Mouse (Mus musculus) midbrain, postnatal 0 days (tissue): Measurements from ENCODE around the gene Wnt5b. TPM values are rescaled to one million over a fixed set of nuclear protein-coding genes. Genes with fewer than 3 reads are reported as not detected.

Experiments used
- ATAC-seq: fragments of 200-750 bp; cut with Nextera tagmentation; 2 replicates; pipeline ENCODE4 v1.8.0; 2017; ENCODE audit warnings: moderate number of reproducible peaks, mild to moderate bottlenecking, moderate TSS enrichment, moderate library complexity; ENCODE audit not compliant: low FRiP score
- DNase-seq: peaks from one replicate; pipeline ENCODE4 v3.0.0-alpha.2; 2015; ENCODE audit warnings: low spot score
- H3K27ac ChIP-seq: fragments of 300-500 bp; sonication (generic); 2 replicates; pipeline ENCODE4 v1.5.1; 2014; ENCODE audit warnings: low read depth, mild to moderate bottlenecking, low read length, mixed read lengths
- H3K27me3 ChIP-seq: fragments of 300-500 bp; sonication (generic); 2 replicates; pipeline ENCODE4 v1.6.1; 2014; ENCODE audit warnings: low read length, control low read depth, mixed read lengths; ENCODE audit not compliant: insufficient read depth
- H3K36me3 ChIP-seq: fragments of 300-500 bp; sonication (generic); 2 replicates; pipeline ENCODE4 v1.6.1; 2014; ENCODE audit warnings: low read length, control low read depth, mixed read lengths; ENCODE audit not compliant: insufficient read depth
- H3K4me1 ChIP-seq: fragments of 300-500 bp; sonication (generic); 2 replicates; pipeline ENCODE4 v1.6.1; 2014; ENCODE audit warnings: mild to moderate bottlenecking, control low read depth, antibody characterized with exemption, low read length, mixed read lengths; ENCODE audit not compliant: insufficient read depth
- H3K4me2 ChIP-seq: fragments of 300-500 bp; sonication (generic); 2 replicates; pipeline ENCODE4 v1.6.1; 2014; ENCODE audit warnings: low read depth, mild to moderate bottlenecking, low read length, mixed read lengths; ENCODE audit not compliant: poor library complexity, severe bottlenecking
- H3K4me3 ChIP-seq: fragments of 300-500 bp; sonication (generic); 2 replicates; pipeline ENCODE4 v1.5.1; 2014; ENCODE audit warnings: low read depth, mild to moderate bottlenecking, low read length, moderate library complexity
- H3K9ac ChIP-seq: fragments of 300-500 bp; sonication (generic); replicated peaks from 2 replicates; pipeline ENCODE4 v1.6.1; 2014; ENCODE audit warnings: mild to moderate bottlenecking, low read length, moderate library complexity, mixed read lengths; ENCODE audit not compliant: poor library complexity, severe bottlenecking
- H3K9me3 ChIP-seq: fragments of 300-500 bp; sonication (generic); 2 replicates; pipeline ENCODE4 v1.6.1; 2016; ENCODE audit warnings: low read length, control low read depth
- CTCF ChIP-seq: IDR thresholded peaks from 2 replicates; pipeline ENCODE4 v1.5.1; 2016; ENCODE audit warnings: antibody characterized with exemption, mild to moderate bottlenecking
- WGBS: fragments of 180-500 bp; shearing (Covaris S2); extraction: QIAGEN DNeasy Blood & Tissue Kit; methylation state at CpG from one replicate; pipeline ENCODE4 v1.1.7; 2014; 5-methylcytosine and 5-hydroxymethylcytosine counted together
- polyA plus RNA-seq: library from polyadenylated mRNA; unstranded; fragments of >200 nt; fragmentation: Nextera tagmentation; extraction: Ambion mirVana; gene quantifications from 2 replicates; pipeline ENCODE4 v1.2.1, GENCODE M21; 2015
- total RNA-seq: library from RNA; depleted of rRNA; stranded (reverse); fragments of >200 nt; gene quantifications from 2 replicates; pipeline ENCODE4 v1.2.3, GENCODE M21; 2014; rRNA removed

Wnt5b gene
- total RNA-seq (2.1 and 4.4 TPM in 2 replicates), polyA plus RNA-seq (0.99 and 1.6 TPM in 2 replicates)

- DNase-seq (no peak), ATAC-seq (peak; percentile 63)
- WGBS: under 1% methylated on average over 57 of the region's 120 CpGs
- H3K27ac ChIP-seq: no peak within 1 kb of the TSS
- H3K9ac ChIP-seq: peak within 1 kb of the TSS; percentile 56
- peak within 1 kb of the TSS; percentile 97 for H3K4me2 ChIP-seq
- TF ChIP-seq CTCF: no peak
- no peaks in the 10 kb centered on the region; the same call in 1 of the 2 replicates for H3K4me1 ChIP-seq
- no peaks in the 10 kb centered on the region for H3K36me3 ChIP-seq
- H3K27me3 ChIP-seq: peaks cover 22% of the 10 kb centered on the region; the same call in 1 of the 2 replicates
- peak within 1 kb of the TSS; percentile 67 for H3K4me3 ChIP-seq
- H3K9me3 ChIP-seq: no peaks in the 10 kb centered on the region
These were observed at the start of gene Wnt5b for GRCm38 (mm10) chr6:119543803-119544517. Gene Wnt5b, minus strand, starts transcription at chr6:119544347.

- no peak overlapping the region for H3K27ac ChIP-seq
- no peaks in the 10 kb centered on the region for H3K4me1 ChIP-seq
- DNase-seq (no peak), ATAC-seq (no peak)
- H3K27me3 ChIP-seq: no peaks in the 10 kb centered on the region
- peaks cover 12% of the 10 kb centered on the region for H3K36me3 ChIP-seq
- no peak for TF ChIP-seq CTCF
- H3K4me2 ChIP-seq: no peak overlapping the region
- 67% methylated on average over 2 of the region's 2 CpGs for WGBS
- no peak overlapping the region for H3K9ac ChIP-seq
- no peaks in the 10 kb centered on the region for H3K9me3 ChIP-seq
- H3K4me3 ChIP-seq: no peak overlapping the region
These were observed 46.7 kb upstream of the Wnt5b start for GRCm38 (mm10) chr6:119590872-119591271.

- DNase-seq: no peak
These were observed 43.8 kb upstream of the Wnt5b start for GRCm38 (mm10) chr6:119587897-119588296.

GRCm38 (mm10) chr6:119587454-119587853 lies 43.3 kb upstream of the Wnt5b start:
- Histone ChIP-seq H3K4me2 (no peak overlapping the region), H3K27me3 (no peaks in the 10 kb centered on the region), H3K4me3 (no peak overlapping the region), H3K27ac (no peak overlapping the region), H3K4me1 (no peaks in the 10 kb centered on the region), H3K9ac (no peak overlapping the region), H3K9me3 (no peaks in the 10 kb centered on the region), H3K36me3 (peaks cover 6% of the 10 kb centered on the region; the same call in 1 of the 2 replicates)
- no peak for ATAC-seq
- DNase-seq: no peak
- TF ChIP-seq CTCF: no peak

More at GRCm38 (mm10) chr6:119587897-119588296, 43.8 kb upstream of the Wnt5b start:
- no peak overlapping the region for H3K4me3 ChIP-seq
- TF ChIP-seq CTCF: no peak
- H3K27me3 ChIP-seq: no peaks in the 10 kb centered on the region
- no peaks in the 10 kb centered on the region for H3K4me1 ChIP-seq
- H3K36me3 ChIP-seq: peaks cover 7% of the 10 kb centered on the region; the same call in 1 of the 2 replicates
- H3K9ac ChIP-seq: no peak overlapping the region
- no peak overlapping the region for H3K4me2 ChIP-seq
- no peak overlapping the region for H3K27ac ChIP-seq
- no peaks in the 10 kb centered on the region for H3K9me3 ChIP-seq
- ATAC-seq: no peak
- WGBS: 80% methylated on average over 2 of the region's 2 CpGs

- DNase-seq (peak; percentile 31), ATAC-seq (no peak)
- Histone ChIP-seq H3K4me3 (no peak overlapping the region), H3K27me3 (no peaks in the 10 kb centered on the region), H3K4me2 (no peak overlapping the region), H3K9ac (no peak overlapping the region), H3K36me3 (no peaks in the 10 kb centered on the region; the same call in 1 of the 2 replicates), H3K4me1 (no peaks in the 10 kb centered on the region), H3K27ac (no peak overlapping the region; the same call in 1 of the 2 replicates), H3K9me3 (no peaks in the 10 kb centered on the region)
- 62% methylated on average over 5 of the region's 5 CpGs for WGBS
- TF ChIP-seq CTCF: no peak
These were observed 41.7 kb upstream of the Wnt5b start for GRCm38 (mm10) chr6:119585652-119586375.

GRCm38 (mm10) chr6:119584061-119584460 lies 39.9 kb upstream of the Wnt5b start:
- TF ChIP-seq CTCF: no peak

More at GRCm38 (mm10) chr6:119584061-119584460, 39.9 kb upstream of the Wnt5b start:
- Histone ChIP-seq H3K4me1 (no peaks in the 10 kb centered on the region), H3K27me3 (no peaks in the 10 kb centered on the region), H3K4me2 (no peak overlapping the region), H3K36me3 (no peaks in the 10 kb centered on the region), H3K9me3 (no peaks in the 10 kb centered on the region), H3K4me3 (no peak overlapping the region), H3K27ac (no peak overlapping the region), H3K9ac (no peak overlapping the region)
- ATAC-seq (no peak), DNase-seq (no peak)
- 82% methylated on average over 1 of the region's 1 CpGs for WGBS
